25 mouse cellular contexts compared by ENCODE assay signal in genomic region chr17:67287501-67287900, GRCm38 (mm10).
DNase-seq lines count a peak whose midpoint lies in the region; ATAC-seq and TF ChIP-seq lines count a peak whose summit lies in the region.
"Had no signal": no experiment of that assay in that cellular context is flagged by ENCODE, and none has a peak within 500 bp of the region (broad histone marks: within the 10 kb centered on the region; RNA-seq: fewer than 3 reads in every experiment).

No protein-coding gene starts in this region.

- no peak overlapping the region for H3K4me3 ChIP-seq in layer of hippocampus, adult 2 months
- no peak overlapping the region for H3K4me3 ChIP-seq in lung, postnatal 0 days (ENCODE audit: low read depth, low read length)
- no peak overlapping the region for H3K4me3 ChIP-seq in forebrain, embryonic 14.5 days (ENCODE audit: low read depth, low read length)
- H3K4me3 ChIP-seq: embryonic facial prominence, embryonic 10.5 days; embryonic facial prominence, embryonic 13.5 days; erythroblast, embryonic 14.5 days; forebrain, embryonic 12.5 days; heart, adult 2 months; heart, embryonic 10.5 days; heart, embryonic 13.5 days; hindbrain, embryonic 12.5 days; hindbrain, embryonic 15.5 days had no signal

- no peaks in the 10 kb centered on the region for H3K9me3 ChIP-seq in lung, postnatal 0 days (ENCODE audit: low read length)
- no peaks in the 10 kb centered on the region for H3K9me3 ChIP-seq in forebrain, embryonic 14.5 days (replicated peaks; ENCODE audit: control insufficient read depth, low read length)
- H3K9me3 ChIP-seq: embryonic facial prominence, embryonic 10.5 days; embryonic facial prominence, embryonic 13.5 days; forebrain, embryonic 12.5 days; heart, embryonic 10.5 days; heart, embryonic 13.5 days; hindbrain, embryonic 12.5 days; hindbrain, embryonic 15.5 days had no signal

- WGBS in lung, postnatal 0 days: 73% methylated on average over 3 of the region's 3 CpGs
- WGBS in forebrain, embryonic 14.5 days: 80% methylated on average over 3 of the region's 3 CpGs

- DNase-seq in layer of hippocampus, adult 11-12 months (ENCODE audit: low spot score): peak; percentile 24
- DNase-seq in layer of hippocampus, postnatal 25 days (ENCODE audit: extremely low spot score in 1 of 2, low spot score in 1 of 2): no peak
- DNase-seq in layer of hippocampus, adult 2 months (ENCODE audit: low spot score in 2 of 2): peak; percentile 30 to 34
- peak; percentile 12 for DNase-seq in layer of hippocampus, adult 9-10 months (ENCODE audit: low spot score)
- DNase-seq in lung, postnatal 0 days (ENCODE audit: low spot score): no peak
- no peak for DNase-seq in forebrain, embryonic 14.5 days (ENCODE audit: low spot score)
- DNase-seq: adrenal gland, adult 2 months; adrenal gland, postnatal 14 days; cerebellum, adult 11-12 months; cerebellum, adult 8-10 months; cerebellum, postnatal 36 days; embryo, embryonic 11 days; gastrocnemius, postnatal 25 days; heart, adult 2 months; heart, postnatal 14 days had no signal

- TF ChIP-seq EP300 in lung, postnatal 0 days (IDR thresholded peaks at IDR 0.05): no peak

- ATAC-seq in lung, postnatal 0 days: no peak
- no peak for ATAC-seq in forebrain, embryonic 14.5 days
- ATAC-seq: CD4-positive, CD25-positive, alpha-beta regulatory T cell, adult 4 months; forebrain, embryonic 16.5 days had no signal

- H3K27me3 ChIP-seq in lung, postnatal 0 days (replicated peaks; ENCODE audit: insufficient read depth, low read length): no peaks in the 10 kb centered on the region
- H3K27me3 ChIP-seq in forebrain, embryonic 14.5 days (replicated peaks; ENCODE audit: control insufficient read depth, insufficient read depth, low read length): no peaks in the 10 kb centered on the region
- H3K27me3 ChIP-seq: hindbrain, embryonic 12.5 days; hindbrain, embryonic 15.5 days had no signal

- H3K27ac ChIP-seq in layer of hippocampus, adult 2 months: no peak overlapping the region
- H3K27ac ChIP-seq in lung, postnatal 0 days (ENCODE audit: low read length): no peak overlapping the region
- H3K27ac ChIP-seq in forebrain, embryonic 14.5 days (ENCODE audit: low read depth, low read length): no peak overlapping the region
- H3K27ac ChIP-seq: embryonic facial prominence, embryonic 10.5 days; embryonic facial prominence, embryonic 13.5 days; forebrain, embryonic 12.5 days; heart, adult 2 months; heart, embryonic 10.5 days; heart, embryonic 13.5 days; hindbrain, embryonic 12.5 days; hindbrain, embryonic 15.5 days had no signal

- H3K4me2 ChIP-seq in lung, postnatal 0 days (replicated peaks; ENCODE audit: low read depth, low read length): no peak overlapping the region
- no peak overlapping the region for H3K4me2 ChIP-seq in forebrain, embryonic 14.5 days (ENCODE audit: low read length)
- H3K4me2 ChIP-seq: embryonic facial prominence, embryonic 13.5 days; forebrain, embryonic 12.5 days; heart, embryonic 13.5 days; hindbrain, embryonic 12.5 days; hindbrain, embryonic 15.5 days had no signal

- H3K36me3 ChIP-seq in lung, postnatal 0 days (ENCODE audit: insufficient read depth, low read length): no peaks in the 10 kb centered on the region
- H3K36me3 ChIP-seq in forebrain, embryonic 14.5 days (ENCODE audit: control insufficient read depth, insufficient read depth, low read length): no peaks in the 10 kb centered on the region
- H3K36me3 ChIP-seq: embryonic facial prominence, embryonic 10.5 days; embryonic facial prominence, embryonic 13.5 days; forebrain, embryonic 12.5 days; heart, embryonic 10.5 days; heart, embryonic 13.5 days; hindbrain, embryonic 12.5 days; hindbrain, embryonic 15.5 days had no signal

- TF ChIP-seq CTCF in layer of hippocampus, adult 2 months (conservative IDR thresholded peaks at IDR 0.05): no peak
- TF ChIP-seq CTCF in lung, postnatal 0 days (IDR thresholded peaks at IDR 0.05): no peak

- H3K4me1 ChIP-seq in lung, postnatal 0 days (ENCODE audit: insufficient read depth, low read depth, low read length): no peaks in the 10 kb centered on the region; the same call in 1 of the 2 replicates
- no peaks in the 10 kb centered on the region for H3K4me1 ChIP-seq in forebrain, embryonic 14.5 days (ENCODE audit: control insufficient read depth, insufficient read depth, low read length)

- H3K9ac ChIP-seq in lung, postnatal 0 days (replicated peaks; ENCODE audit: low read depth): no peak overlapping the region
- no peak overlapping the region for H3K9ac ChIP-seq in forebrain, embryonic 14.5 days (ENCODE audit: low read length)
- H3K9ac ChIP-seq: embryonic facial prominence, embryonic 13.5 days; forebrain, embryonic 12.5 days; heart, embryonic 13.5 days; hindbrain, embryonic 12.5 days; hindbrain, embryonic 15.5 days had no signal

Comparison
In these comparisons a context has a peak if more than half of its experiments do, and no peak if none do; other contexts are left out.
1. DNase-seq: peak in layer of hippocampus, adult 11-12 months (single experiment), layer of hippocampus, adult 2 months (2 of 2) and layer of hippocampus, adult 9-10 months (single experiment); none in layer of hippocampus, postnatal 25 days (0 of 2), lung, postnatal 0 days (single experiment) and forebrain, embryonic 14.5 days (single experiment).